Mouse (Mus musculus) urinary bladder, postnatal 14 days (tissue): ENCODE results near the gene Gm21637.
"Not testable (repeated sequence)": the region's sequence is repeated elsewhere in the genome, so short reads cannot be mapped to it uniquely, and the experiment has no call there.

Experiments used
- DNase-seq: peaks from one replicate; pipeline ENCODE4 v3.0.0; 2021; ENCODE audit warnings: low spot score

Gene Gm21637

DNA sequence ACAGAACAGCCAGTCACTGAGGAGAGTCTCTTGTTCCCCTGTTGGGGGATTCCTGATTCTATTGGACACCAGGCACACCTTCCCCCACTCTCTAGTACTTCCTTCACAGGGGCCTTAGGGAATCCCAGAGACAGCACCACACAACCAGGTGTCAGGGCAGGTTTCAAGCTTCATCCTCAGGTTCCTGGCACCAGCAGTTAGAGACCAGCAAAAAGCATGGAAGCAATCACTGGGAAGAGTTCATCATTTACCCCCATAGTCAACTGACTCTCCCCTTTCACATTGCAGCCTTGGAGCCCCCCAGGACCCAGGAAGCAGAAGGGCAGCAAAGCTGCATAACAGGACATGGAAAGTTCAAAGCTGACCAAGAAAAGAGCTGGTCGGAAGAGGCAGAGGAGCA, at the start of gene Gm21637:
Gene Gm21637 (plus strand): TSS at position 301 of the 400 bp plus-strand sequence.
- DNase-seq, result not testable (repeated sequence)
